Mouse (Mus musculus) c-Kit-negative CD71-positive TER-119-positive erythroid progenitor cells, embryonic 14.5 days (primary cell): ENCODE results near the gene Sh3rf1.

Source experiments
- DNase-seq: peaks from one replicate; pipeline ENCODE4 v3.0.0-alpha.2; 2013; ENCODE audit warnings: low read depth, low spot score

Sh3rf1 gene

DNA sequence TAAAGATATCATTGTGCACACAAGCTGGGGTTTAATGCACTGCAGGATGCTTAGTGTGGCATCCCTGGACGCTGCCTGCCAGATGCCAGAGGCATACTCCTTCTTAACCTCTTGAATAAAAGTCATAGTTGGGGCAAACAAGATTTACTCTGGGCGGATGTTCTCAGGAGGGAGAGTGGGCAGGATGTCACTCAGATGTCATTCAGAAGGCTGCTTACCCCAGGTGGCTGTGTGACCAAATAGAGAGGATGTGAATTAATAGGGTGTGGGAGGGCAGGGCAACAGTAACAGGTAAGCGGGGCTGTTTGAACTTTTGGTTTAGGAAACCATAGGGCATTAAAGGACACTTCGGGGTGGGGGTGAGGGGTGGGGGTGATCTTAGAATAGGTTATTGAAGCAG lies 37.7 kb downstream of the Sh3rf1 start:
- no peak for DNase-seq

GRCm38 (mm10) chr8:61263691-61264090 lies 40.0 kb downstream of the Sh3rf1 start:
- no peak for DNase-seq

- DNase-seq = no peak
Measured at GRCm38 (mm10) chr8:61264881-61265280, 41.2 kb downstream of the Sh3rf1 start.

GRCm38 (mm10) chr8:61265390-61265789 lies 41.7 kb downstream of the Sh3rf1 start:
- no peak for DNase-seq

DNA sequence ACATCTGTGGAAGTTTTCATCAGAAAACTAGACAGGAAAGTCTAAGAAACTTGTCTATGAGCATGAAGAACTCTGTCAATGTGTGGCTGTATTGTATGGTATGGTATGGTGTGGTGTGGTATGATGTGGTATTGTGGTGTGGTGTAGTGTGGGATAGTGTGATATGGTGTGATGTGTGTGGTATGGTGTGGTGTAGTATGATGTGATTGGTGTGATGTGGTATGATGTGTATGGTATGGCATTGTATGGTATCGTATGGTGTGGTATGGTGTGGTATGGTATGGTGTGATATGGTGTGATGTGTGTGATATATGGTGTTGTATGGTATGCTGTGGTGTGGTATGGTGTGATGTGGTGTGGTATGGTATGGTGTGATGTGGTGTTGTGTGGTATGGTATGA lies 43.4 kb downstream of the Sh3rf1 start:
- no peak for DNase-seq

DNA sequence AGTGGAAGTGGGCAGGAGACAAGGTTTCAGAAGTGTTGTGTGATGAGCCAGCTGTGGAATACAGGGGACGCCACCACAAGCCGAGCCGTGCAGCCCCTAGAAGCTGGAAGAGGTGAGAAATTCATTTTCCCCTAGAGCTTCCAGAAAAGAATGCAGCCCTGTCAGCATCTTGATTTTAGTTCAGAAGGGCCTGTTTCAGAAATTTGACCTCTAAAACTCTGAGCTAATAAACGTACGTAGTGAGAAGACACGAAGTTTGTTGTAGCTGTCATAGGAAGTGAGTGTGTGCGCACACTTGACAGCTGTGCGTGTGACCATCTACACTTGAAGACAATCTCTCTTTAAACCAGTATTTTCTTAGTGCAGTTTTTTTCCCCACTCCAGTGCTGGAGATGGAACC lies 44.0 kb downstream of the Sh3rf1 start:
- no peak for DNase-seq

GRCm38 (mm10) chr8:61268233-61268916 lies 44.7 kb downstream of the Sh3rf1 start:
- no peak for DNase-seq

GRCm38 (mm10) chr8:61270016-61270415 lies 46.3 kb downstream of the Sh3rf1 start:
- no peak for DNase-seq

DNA sequence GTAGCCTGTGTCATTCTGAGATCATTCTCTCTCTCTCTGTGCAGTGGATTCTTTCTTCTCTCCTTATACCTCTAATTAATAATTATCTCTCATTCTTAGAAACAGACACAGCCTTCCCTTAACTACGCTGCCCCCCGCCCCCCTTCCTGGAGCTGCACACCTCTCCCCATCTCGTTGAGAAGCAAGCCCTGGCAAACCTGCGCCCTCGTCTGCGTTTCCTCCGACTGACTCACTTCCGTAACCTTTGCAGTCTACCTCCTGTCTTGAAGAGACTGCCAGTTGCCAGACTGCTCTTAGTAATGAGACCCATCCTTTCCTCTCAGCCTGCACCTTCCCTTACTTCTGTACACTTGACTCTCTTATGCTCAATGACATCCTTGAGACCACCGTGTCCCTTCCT lies 46.9 kb downstream of the Sh3rf1 start:
- no peak for DNase-seq

- no peak for DNase-seq
Measured at GRCm38 (mm10) chr8:61270961-61271360, 47.3 kb downstream of the Sh3rf1 start.

DNA sequence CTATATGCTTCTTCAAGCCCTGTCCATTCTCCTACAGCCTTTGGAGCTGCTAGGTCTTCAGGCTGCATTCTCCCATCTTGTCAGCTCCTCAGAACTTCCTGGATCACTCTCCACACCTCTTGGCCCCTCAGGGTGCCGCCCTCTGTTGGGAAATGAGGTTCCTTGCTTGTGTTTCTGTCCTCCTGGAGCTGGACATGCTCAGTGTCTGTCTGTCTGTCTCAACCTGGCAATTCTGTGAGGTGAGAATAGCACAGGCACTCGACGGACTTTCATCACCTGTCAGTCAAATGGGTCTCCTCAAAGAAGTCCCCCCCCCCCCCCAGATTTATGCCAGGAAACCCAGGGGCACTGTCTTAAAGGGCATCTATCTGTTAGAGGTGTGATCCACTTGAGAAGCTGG lies 49.2 kb downstream of the Sh3rf1 start:
- DNase-seq = no peak

DNA sequence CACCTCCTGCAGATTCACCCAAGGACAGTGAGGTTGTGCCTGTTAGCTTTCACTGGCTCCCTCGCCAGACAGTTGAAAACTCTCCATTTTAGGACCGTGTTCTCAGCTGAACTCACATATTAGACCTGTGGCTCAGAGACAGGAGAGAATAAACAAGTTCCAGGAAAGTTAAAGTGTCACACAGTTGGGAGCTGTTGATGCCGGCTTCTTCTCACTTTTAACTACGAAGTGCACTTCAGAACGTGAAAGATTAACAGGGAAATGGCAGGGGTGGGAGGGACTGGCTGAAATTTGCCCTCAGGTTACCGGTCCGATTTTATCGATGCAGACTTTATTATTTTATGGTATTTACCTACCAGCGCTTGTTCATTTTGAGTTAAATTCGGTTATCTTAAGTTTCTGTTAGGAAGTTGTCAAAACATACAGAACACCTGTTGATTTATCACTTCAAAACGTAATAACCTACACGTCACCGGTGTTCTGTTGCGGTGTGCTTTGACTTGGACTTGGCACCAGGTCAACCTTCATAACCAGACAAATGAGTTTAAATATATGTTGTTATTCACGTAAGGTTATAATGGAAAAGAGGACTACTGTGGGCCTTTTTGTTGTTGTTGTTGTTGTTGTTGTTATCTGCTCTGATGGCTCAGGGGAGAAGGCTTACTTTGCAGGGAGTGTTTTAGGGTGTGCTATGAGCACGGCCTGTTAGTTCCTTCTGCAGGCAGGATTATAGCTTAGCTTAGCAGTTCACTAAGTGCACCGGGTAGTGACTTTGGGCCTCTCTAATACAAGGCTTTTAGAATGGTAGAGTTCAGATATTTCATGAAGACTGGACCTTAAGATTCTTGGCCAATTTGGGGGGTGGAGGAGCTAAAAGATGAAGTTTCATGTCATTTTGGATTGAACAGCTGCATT lies 49.9 kb downstream of the Sh3rf1 start:
- no peak for DNase-seq

DNA sequence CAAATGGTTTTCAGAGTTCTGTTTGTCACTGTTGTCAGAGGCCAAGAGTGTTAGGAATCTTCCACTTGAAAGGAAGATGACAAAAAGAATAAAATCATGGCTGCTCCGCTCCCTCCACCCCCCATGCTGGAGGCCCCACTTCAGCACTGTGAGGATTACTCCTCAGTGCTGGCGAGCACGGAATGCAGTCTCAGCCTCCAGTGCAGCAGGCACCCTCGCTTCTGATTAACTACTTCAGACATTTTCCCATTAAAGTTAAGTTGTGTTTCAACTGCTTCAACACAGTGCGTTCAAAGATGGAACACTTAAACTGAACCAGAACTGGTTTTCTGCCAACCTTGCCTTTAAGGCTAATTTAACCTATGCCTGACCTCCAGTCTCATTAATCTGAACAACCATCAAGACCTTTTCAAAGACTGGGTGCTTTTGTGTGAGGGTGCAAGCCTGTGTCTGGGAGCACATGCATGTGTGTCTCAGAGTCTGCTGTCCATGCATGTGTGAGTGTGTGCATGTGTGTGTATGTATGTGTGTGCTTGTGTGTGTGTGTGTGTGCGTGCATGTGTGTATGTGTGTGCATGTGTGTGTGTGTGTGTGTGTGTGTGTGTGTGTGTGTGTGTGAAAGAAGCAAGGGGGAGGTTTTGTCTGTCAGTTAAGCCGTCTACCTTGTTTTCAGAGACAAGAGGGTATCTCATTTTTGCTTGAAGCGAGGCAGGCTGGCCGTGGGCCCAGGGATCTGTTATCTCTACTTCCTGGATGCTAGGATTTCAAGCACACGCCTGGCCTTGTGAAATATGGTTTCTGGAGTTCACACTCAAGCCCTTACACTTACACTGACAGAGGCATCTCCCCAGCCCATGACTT lies 51.2 kb downstream of the Sh3rf1 start:
- no peak for DNase-seq

DNA sequence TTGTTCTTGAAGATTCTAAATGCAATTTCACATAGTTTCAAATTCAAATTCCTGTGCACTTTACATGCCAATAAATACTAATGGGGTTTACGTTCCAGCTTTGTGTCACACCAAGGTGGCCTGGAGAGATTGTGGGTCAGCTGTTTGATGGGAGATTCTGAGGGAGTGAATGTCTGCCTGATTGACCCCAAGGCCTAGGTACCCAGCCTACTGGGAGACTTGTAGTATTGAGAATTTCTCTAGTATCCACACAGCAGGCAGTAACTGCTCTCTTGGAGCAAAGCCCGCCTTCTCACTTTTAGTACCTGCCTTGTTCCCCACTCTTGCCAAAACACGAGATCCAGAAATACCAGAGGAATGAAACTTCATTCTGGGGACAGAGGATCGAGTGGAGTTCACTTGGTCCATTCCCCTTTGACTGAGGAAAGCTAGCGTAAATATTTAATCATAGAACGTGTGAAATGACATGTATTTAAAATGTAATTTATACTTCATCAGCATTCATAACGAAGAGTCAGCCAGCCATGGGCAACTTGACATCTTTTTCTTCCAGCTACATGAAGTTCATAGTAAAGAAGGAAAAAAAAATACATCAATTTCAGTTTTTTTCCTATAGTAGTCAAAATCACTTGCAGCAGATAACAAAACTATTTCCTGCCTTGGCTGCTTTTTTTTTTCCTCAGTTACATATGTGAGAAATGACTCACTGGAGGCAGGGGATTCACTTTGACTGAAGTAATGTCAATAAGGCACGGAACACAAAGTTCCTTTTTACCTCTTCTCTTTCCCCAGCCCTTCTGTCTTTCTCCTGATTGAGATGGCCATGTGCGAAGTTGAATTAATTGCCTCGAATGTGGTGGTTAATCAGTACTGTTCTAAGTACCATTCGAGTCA lies 52.0 kb downstream of the Sh3rf1 start:
- DNase-seq = no peak

DNA sequence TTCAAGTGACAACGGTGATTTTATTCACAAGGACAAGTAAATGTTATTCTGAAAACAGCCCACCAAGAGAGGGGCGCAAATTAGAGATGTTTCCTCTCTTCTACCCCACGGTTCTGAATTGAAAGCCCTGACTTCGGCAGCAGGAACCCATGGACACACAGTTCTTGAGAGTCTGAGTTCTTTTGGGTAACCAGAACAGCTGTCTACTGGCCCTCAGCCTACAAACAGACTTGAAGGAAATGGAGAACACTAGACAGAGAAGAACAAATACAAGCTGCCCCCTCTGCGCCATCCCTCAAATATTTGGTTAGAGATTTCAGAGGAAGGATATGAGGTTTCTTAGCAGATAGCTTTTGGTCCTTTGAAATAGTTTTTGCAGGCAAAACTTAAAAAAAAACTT lies 52.7 kb downstream of the Sh3rf1 start:
- DNase-seq = no peak

GRCm38 (mm10) chr8:61279030-61279429 lies 55.4 kb downstream of the Sh3rf1 start:
- no peak for DNase-seq

- DNase-seq = no peak
Measured at GRCm38 (mm10) chr8:61282303-61283168, 58.9 kb downstream of the Sh3rf1 start.

GRCm38 (mm10) chr8:61283169-61284081 lies 59.8 kb downstream of the Sh3rf1 start:
- DNase-seq = no peak

- DNase-seq = no peak
Measured at GRCm38 (mm10) chr8:61285896-61286295, 62.2 kb downstream of the Sh3rf1 start.
